Mouse (Mus musculus) neural tube, embryonic 13.5 days (tissue): ENCODE measurements at regions not wholly inside any gene's neighbourhood (a gene's known extent, or its start where the extent isn't known, plus 50 kb on each side); places are given as distances from the start of the nearest gene placed in this dataset.

Experiments used
- ATAC-seq: fragments of 200-750 bp; cut with Nextera tagmentation; 2 replicates; pipeline ENCODE4 v1.8.0; 2017; ENCODE audit warnings: low read depth, mild to moderate bottlenecking, moderate TSS enrichment, moderate library complexity
- H3K27ac ChIP-seq: fragments of 300-500 bp; sonication (generic); replicated peaks from 2 replicates; pipeline ENCODE4 v1.5.1; 2015; ENCODE audit warnings: moderate library complexity, mild to moderate bottlenecking, inconsistent platforms
- H3K27me3 ChIP-seq: fragments of 300-500 bp; sonication (generic); 2 replicates; pipeline ENCODE4 v1.6.1; 2015; ENCODE audit warnings: mild to moderate bottlenecking, inconsistent platforms
- H3K36me3 ChIP-seq: fragments of 300-500 bp; sonication (generic); 2 replicates; pipeline ENCODE4 v1.6.1; 2015; ENCODE audit warnings: mild to moderate bottlenecking, inconsistent platforms
- H3K4me1 ChIP-seq: fragments of 300-500 bp; sonication (generic); replicated peaks from 2 replicates; pipeline ENCODE4 v1.6.1; 2015; ENCODE audit warnings: inconsistent platforms
- H3K4me2 ChIP-seq: fragments of 300-500 bp; sonication (generic); 2 replicates; pipeline ENCODE4 v1.6.1; 2015; ENCODE audit warnings: inconsistent platforms, mild to moderate bottlenecking, moderate library complexity
- H3K4me3 ChIP-seq: fragments of 300-500 bp; sonication (generic); 2 replicates; pipeline ENCODE4 v1.5.1; 2015; ENCODE audit warnings: mild to moderate bottlenecking, inconsistent platforms
- H3K9ac ChIP-seq: fragments of 300-500 bp; sonication (generic); 2 replicates; pipeline ENCODE4 v1.6.1; 2015; ENCODE audit warnings: moderate library complexity, mild to moderate bottlenecking, inconsistent platforms
- H3K9me3 ChIP-seq: fragments of 300-500 bp; sonication (generic); 2 replicates; pipeline ENCODE4 v1.6.1; 2016; ENCODE audit warnings: inconsistent platforms
- WGBS: fragments of 180-500 bp; shearing (Covaris S2); methylation state at CpG from one replicate; pipeline ENCODE4 v1.1.7; 2015; 5-methylcytosine and 5-hydroxymethylcytosine counted together

DNA sequence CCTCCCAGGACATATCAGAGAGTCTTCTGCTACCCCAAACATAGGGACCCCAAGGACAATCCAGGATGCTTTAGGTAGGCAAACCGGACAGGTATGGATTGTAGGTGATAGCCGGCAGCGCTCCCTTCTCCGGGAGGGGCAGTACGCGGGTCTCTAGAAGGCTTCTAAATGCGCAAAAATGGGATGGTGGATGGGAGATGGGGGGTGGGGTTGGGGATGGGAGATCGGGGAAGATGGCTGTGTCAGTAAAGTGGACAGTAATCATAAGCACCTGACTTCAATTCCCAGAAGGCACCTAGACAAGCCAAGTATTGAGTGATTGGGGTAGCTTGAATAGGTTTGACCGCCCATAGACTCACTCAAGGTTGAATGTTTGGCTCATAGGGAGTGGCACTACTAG, 59.1 kb upstream of the 1700021F07Rik start:
- Histone ChIP-seq H3K4me2 (no peak overlapping the region), H3K9me3 (peaks cover 12% of the 10 kb centered on the region; the same call in 1 of the 2 replicates), H3K27ac (no peak overlapping the region), H3K9ac (no peak overlapping the region), H3K36me3 (no peaks in the 10 kb centered on the region), H3K4me3 (no peak overlapping the region), H3K4me1 (no peaks in the 10 kb centered on the region), H3K27me3 (no peaks in the 10 kb centered on the region)
- 97% methylated on average over 9 of the region's 9 CpGs for WGBS
- no peak for ATAC-seq

DNA sequence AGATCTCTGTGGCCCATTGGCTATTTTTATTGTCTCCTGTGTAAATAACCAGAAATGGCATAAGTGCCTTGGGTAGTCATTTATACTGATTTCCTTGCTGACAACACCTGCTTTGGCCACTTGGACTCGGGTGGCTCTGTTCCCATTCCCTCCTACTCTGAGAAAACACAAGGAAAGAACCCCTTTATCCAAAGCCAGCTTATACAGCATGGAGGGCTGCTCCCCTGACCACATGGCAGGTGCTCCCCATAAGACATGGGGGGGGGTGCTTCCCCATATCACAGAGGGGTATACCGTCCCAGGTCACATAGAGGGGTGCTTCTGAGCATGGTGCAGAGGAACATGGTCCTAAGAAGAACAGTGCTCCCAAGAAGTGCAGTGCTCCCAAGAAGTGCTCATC, 57.8 kb upstream of the 1700021F07Rik start:
- Histone ChIP-seq H3K9ac (no peak overlapping the region), H3K27me3 (no peaks in the 10 kb centered on the region), H3K4me3 (no peak overlapping the region), H3K27ac (no peak overlapping the region), H3K4me1 (no peaks in the 10 kb centered on the region), H3K4me2 (no peak overlapping the region), H3K9me3 (peaks cover 12% of the 10 kb centered on the region; the same call in 1 of the 2 replicates), H3K36me3 (no peaks in the 10 kb centered on the region)
- no peak for ATAC-seq
- WGBS, result 82% methylated on average over 2 of the region's 2 CpGs

DNA sequence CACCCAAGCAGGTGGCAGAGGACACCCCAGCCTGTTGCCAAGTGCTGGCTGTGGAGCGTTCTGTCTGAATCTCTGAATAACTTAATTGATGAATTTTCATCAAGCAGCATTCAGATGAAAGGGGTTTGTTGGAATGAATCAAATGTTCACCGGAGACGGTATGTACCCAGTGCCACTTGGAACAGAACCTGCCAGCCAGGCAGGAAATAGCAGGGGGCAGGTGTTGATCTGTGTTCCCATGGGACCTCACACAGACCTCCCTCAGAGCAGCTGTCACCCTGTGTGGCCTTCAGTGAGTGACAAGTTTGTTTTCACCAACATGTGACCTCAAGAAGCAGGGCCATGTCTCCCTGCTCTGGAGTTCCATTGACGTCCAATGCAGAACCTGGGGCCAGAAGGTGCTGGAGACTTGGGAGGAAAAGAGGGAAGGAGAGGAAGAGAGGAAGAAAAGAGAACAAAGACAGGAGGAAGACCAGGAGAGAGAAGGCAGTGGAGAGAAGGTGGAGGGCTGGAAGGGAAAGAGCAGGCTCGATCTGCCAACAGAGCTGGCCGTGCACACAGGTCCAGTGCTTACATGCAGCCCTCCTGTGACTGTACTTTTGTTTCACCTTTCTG, 57.3 kb upstream of the 1700021F07Rik start:
- Histone ChIP-seq H3K4me3 (no peak overlapping the region), H3K36me3 (no peaks in the 10 kb centered on the region), H3K9me3 (peaks cover 12% of the 10 kb centered on the region; the same call in 1 of the 2 replicates), H3K27ac (no peak overlapping the region), H3K4me1 (no peaks in the 10 kb centered on the region), H3K9ac (no peak overlapping the region), H3K27me3 (no peaks in the 10 kb centered on the region), H3K4me2 (no peak overlapping the region)
- WGBS, result 84% methylated on average over 6 of the region's 6 CpGs
- no peak for ATAC-seq

DNA sequence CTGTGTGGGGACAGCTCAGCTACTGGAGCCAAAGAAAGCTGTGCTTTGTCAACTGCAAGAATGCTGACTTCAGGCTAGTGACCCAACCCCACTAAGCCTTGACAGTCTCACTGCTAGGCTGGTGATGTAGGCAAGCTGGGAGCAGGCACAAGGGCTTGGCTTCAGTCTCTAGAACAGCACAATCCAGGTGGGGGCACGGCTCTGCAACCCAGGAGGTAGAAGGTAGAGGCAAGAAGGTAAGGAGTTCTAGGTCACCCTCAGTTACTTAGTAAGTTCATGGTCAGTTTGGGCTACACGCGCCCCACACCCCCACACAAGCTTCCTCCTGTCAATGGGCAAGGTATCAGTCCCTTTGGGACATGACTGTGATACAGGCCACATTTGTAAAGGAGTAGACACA, 54.2 kb upstream of the 1700021F07Rik start:
- H3K9me3 ChIP-seq, result no peaks in the 10 kb centered on the region
- no peak overlapping the region for H3K4me2 ChIP-seq
- H3K36me3 ChIP-seq, result no peaks in the 10 kb centered on the region
- WGBS, result 83% methylated on average over 3 of the region's 3 CpGs
- no peaks in the 10 kb centered on the region for H3K27me3 ChIP-seq
- no peak for ATAC-seq
- H3K4me3 ChIP-seq, result no peak overlapping the region
- no peaks in the 10 kb centered on the region for H3K4me1 ChIP-seq
- no peak overlapping the region for H3K9ac ChIP-seq
- no peak overlapping the region for H3K27ac ChIP-seq

GRCm38 (mm10) chr2:173469756-173470155, 52.6 kb upstream of the 1700021F07Rik start:
- Histone ChIP-seq H3K9me3 (no peaks in the 10 kb centered on the region), H3K4me1 (no peaks in the 10 kb centered on the region; the same call in 1 of the 2 replicates), H3K27ac (no peak overlapping the region), H3K4me3 (no peak overlapping the region), H3K36me3 (no peaks in the 10 kb centered on the region), H3K4me2 (no peak overlapping the region), H3K9ac (no peak overlapping the region), H3K27me3 (no peaks in the 10 kb centered on the region)
- no peak for ATAC-seq
- WGBS, result 82% methylated on average over 7 of the region's 7 CpGs
